Mouse (Mus musculus): ENCODE data around the gene Krt84.
"Not testable (repeated sequence)": the region's sequence is repeated elsewhere in the genome, so short reads cannot be mapped to it uniquely, and the experiment has no call there.

The Krt84 gene

DNA sequence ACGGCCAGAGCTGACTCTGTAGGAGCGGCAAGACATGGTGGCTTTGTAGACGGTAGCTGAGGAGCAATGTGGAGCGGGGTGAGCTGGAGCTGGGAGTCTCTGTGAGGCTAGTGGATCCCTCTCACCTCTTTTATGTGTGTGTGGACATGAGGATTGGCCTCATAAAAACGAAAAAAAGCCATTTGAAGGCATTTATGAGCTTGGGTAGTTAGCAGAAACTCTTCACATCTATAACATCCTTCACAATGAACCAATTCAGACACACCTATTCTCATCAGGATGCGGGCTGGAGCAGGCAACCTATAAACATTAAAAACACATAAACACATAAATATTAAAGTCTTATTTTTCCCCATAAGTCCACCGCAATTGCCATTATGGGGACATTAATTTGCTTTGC lies at the start of gene Krt84:
Gene Krt84 (minus strand): TSS at position 101 of the 400 bp plus-strand sequence.
- DNase-seq = no peak

DNA sequence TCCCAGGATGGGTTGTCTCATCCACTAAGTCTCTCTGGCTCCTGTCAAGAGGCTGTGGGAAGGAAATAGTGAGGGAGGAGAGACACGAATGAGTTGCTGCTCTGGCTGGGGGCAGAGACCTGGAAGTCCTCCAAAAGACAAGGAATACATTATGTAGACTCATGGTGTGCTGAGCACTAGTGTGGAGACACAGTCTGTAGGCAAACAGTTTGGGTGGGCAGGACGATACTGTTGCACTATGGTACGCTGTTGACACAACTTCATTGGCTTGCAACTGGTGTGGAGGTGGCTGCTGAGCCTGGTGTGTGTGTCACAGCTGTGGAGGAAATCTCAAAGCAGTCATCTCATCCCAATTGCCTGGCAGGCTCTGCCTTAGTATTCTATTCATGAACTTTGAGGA lies 49.1 kb upstream of the Krt84 start:
- DNase-seq = peak in 1 of 2 experiments; percentile 0

DNA sequence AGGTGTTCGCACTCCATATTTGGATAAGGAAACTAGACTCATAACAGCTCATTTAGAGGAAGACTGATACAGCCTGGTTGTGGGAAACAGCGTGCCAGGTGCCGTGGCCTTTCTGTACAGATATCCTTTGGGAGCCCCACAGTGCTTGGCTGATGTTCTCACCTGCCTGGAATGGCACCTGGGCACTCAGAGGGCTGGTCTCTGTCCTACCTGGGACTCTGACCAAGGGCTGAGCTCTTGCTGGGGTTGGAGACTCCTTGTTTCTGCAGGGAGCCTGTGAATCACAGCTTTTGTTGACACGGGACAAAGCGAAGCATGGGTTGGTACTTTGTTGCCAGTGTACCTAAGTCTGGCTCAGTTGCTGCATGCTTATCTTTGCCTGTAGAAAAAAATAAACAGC lies 42.9 kb upstream of the Krt84 start:
- DNase-seq = no peak

DNA sequence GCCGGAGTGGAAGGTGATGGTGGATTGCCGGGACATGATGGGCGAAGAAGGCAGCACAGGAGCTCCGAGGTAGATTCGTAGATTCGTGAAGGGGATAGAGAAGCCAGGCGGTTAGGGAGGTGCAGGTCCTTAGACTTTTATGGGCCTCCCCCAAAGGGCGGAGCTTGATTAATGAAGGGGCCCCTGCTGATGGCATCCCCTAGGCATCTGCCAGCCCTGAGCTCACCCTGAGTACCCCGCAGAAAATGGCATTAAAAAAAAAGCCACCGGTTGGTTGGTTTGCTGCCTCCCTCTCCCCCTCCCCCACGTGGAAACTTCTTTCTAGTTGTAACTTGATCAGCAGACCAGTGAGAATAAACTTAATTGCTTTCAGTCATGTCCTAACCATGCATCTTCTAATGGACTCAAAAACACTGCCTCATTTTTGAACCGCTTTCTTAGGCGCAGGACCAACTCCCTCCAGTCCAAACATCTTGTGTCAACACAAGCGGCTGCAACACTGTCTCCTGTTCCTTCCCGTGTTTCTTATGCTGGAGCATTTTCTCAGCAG lies 41.3 kb upstream of the Krt84 start, which contains the start of gene Krt75:
Gene Krt75 (minus strand): TSS at position 109 of the 550 bp plus-strand sequence.
- DNase-seq = peak; percentile 9 to 40

DNA sequence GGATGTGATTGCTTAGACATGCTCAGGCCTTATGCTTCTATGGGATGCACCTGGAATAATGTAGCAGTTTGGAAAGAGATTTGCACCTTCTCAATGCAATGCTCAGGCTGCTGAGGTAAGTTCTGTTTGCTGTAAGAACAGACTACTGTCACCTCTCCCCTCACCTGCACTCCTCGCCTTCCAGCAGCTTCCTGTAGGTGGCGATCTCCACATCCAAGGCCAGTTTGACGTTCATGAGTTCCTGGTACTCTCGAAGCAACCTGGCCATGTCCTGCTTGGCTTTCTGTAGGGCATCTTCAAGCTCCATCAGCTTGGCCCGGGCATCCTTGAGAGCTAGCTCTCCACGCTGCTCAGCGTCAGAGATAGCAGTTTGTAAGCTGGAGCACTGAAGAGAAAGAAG lies 35.2 kb upstream of the Krt84 start:
- DNase-seq = peak; percentile 21 to 35

DNA sequence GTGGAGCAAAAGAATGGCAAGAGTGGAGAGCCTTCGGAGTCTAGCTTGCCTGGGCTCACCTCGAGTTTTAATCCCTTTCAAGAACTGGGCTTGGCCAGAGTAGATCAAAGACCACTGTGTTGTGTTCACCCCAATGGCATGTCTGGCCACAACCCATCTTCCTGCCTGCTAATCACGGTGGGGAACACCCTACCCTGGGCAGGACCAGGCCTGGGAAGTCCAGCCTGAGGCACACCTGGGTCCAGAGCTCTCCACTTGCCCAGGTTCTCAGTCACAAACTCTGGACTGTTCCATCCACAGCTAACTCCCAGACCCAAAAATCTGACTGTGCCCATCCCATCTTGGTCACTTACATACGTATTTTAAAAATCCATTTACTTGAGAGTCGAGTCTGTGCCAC lies 30.2 kb upstream of the Krt84 start, which contains the start of gene Krt90:
Gene Krt90 (minus strand): TSS at position 101 of the 400 bp plus-strand sequence.
- no peak for DNase-seq

DNA sequence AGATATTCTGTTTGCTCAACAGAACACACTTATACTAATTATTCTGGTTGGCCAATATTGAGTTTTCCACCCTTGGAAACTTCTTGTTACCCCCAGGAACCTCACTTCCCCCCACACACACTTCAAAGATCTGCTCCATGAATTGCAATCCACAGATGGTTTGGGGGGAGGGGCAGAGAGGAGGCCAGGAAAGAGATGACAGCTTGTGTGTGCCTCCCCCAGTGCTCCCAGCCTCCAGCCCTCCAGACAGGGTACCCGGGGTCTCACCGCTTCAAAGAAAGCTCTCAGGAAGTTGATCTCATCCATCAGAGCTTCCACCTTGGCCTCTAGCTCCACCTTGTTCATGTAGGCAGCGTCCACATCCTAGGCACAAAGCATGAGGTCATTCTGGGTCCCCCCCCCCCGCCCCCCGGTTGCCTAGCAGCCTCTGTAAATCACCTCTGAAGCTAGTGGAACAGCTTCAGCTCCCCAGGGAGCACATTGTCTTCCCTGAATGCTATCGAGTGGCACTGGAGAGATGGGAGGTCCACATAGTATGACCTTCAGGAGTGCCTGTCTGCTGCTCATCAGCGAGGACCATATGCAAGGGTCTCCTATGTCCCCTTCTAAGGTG lies 25.5 kb upstream of the Krt84 start:
- DNase-seq = no peak

DNA sequence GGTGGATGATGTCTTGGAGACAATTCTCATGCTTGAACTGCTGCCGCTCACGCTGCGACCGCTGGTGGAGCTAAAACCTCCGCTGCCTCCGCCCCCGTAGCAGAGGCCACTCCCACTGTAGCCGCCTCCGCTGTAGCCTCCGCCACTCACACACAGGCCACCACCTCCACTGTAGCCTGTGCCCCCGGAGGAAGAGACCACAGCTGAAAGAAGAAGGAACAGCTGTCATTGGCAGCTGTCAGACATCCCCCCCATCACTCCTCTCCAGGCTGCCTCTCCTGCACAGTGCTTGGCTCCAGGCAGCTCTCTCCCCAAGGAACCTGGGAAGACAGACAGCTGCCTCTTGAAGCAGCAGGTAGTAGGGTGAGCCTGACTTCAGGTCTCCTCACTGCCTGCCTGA lies 20.5 kb upstream of the Krt84 start:
- DNase-seq = peak; percentile 73 to 80

DNA sequence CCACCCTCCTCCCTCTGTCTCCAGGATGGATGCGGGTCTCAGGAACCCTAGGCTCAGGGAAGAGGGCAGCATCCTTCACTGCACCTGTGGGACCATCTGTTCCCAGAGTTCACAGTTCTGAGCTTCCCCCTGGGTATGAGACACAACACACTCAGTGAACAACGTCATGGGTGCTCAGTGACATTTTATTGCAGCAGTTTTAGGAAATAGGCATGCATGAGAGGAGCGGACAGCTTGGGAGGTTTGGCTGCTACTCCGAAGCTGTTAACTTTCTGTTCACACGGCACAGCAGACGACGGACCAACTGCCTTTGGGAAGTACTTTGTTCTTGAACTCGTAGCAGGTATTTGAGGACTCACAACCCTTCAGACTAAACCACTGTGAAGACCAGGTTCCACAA lies 19.6 kb upstream of the Krt84 start:
- DNase-seq = no peak

DNA sequence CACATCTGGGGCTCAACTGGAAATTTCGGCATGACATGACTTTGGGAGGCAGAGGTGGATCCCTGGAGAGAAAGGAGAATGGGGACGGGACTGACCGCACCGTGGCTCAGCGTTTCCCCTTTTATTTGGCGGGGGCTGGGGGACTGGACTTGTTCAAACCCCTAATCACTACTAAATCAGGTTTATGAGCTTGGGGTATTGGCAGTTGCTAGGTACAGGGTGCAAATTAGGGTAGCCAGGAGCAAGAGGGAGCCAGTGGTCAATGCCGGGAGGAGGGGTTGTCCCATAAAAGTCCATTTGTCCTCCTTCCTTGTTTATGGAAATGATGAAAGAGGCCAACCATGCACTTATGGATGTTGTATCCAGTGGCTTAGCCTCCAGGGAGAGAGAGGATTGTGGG lies 17.9 kb upstream of the Krt84 start, which contains the start of gene Krt82:
Gene Krt82 (minus strand): TSS at position 101 of the 400 bp plus-strand sequence.
- no peak for DNase-seq

DNA sequence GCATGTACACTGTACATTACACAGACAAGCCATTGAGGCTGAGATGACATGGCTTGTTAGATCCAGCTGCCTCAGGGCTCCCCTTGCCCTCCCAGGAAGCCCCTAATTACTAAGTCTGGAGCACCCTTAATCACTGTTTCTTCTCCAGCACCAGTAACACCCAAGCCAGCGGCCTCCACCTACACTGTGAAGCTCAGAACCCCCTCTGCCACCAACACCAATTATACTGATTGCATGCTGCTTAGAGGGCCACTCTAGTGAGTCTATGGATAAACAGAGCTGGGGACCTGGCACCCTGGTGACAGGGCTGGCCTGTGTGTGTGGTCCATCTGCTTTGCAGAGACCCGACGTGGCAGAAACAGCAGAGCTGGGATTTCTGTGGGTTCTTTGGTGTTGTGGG lies 11.9 kb upstream of the Krt84 start:
- DNase-seq = no peak

DNA sequence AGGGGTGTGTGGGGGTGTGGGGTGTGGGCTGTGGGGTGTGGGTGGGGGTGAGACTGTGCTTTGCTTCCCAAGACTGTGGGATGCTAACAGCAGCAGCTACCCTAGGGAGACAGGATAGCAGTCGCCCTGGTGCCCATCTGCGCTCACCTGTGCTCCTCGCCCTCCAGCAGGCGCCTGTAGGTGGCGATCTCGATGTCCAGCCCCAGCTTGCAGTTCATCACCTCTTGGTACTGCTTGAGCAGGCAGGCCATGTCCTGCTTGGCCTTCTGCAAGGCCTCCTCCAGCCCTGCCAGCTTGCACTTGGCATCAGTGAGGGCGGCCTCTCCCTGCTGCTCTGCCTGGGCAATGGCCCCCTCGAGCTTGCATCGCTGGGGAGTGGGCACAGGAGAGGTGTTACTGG lies 9.9 kb upstream of the Krt84 start:
- peak; percentile 40 to 53 for DNase-seq

DNA sequence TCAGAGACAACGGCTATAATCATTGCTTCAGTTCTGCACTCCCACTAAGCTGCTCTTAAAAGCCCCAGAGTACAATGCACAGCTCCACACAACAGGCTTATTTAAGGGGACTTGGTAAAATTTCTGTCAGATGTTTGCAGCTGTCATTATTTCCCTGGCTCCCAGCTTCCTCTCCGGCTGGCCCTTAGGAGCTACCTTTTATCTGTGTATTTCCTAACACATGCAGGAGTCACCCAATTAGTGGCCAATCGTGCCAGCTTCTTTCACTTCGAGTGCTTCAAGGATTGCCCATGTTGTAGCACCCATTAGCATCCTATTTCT lies 5.9 kb upstream of the Krt84 start:
- DNase-seq = peak in 1 of 2 experiments; percentile 11

DNA sequence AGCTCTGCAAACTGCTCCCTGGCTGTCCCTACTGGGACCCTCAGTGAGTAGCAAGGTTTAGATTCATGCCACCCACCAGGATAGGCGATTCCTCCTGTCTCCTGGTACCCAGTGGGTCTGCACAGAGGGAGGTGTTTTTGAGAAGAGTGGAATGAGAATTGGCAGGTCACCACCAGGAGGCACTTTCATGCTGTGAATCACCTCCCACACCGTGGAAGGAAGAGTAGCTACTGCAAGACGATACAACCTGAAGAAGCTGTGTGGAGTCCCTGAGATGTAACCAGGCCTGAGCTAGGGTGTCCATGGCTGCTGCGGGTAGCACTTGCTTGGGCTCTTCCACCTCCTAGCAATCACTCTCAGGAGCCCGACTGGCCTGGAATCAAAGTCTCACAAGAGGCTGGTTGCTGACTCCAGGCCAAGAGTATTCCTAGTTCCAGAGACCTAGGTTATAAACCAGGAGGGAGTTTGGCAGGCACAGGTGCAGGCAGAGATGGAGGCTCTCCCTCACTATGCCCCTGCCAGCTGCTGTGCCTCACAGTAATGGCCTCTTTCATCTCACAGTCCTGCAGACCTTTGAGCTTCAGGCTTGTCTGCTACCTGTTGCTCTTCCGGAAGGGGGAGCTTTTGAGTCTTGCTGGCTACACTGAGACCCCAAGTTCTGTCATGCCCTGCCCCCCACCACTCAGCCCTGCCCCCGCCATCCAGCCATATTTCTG lies 5.4 kb upstream of the Krt84 start:
- peak; percentile 28 to 55 for DNase-seq

DNA sequence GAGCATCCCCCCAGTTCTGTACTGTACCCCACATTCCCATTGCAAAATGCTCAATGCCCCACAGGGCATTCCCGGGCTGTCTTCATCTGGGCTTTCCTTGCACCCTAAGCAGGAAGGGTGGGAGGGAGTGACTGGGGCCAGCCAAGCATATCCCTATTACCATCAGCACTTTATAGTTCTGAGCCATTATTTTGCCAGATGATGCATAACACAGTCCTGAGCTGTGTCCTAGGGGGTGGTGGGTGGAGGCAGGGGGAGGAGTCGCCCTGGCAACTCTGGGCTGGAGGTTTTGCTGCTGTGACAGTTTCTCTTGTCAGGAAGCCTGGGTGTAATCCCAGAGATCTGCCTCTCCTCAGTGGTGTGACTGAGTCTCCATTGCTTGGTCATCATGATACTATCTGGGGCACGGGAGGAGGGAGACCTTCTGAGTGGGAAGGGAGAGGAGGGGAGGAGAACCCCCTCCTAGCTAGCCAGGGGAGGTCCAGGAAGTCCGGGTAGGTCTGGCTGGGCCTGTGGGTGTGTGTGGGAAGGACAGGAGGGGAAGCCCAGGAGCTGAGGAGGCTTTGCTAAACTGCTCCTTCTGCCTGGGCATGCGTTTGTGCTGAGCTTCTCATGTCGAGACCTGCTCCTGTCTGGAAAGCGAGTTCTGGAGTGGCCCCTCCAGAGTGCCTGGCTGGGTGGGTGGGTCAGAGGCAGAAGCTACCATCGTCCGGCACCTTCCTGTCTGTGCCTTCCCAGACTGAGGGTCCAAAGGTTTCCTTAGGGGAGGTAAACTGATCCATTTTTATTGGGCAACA lies 3.6 kb upstream of the Krt84 start:
- peak; percentile 15 to 27 for DNase-seq

DNA sequence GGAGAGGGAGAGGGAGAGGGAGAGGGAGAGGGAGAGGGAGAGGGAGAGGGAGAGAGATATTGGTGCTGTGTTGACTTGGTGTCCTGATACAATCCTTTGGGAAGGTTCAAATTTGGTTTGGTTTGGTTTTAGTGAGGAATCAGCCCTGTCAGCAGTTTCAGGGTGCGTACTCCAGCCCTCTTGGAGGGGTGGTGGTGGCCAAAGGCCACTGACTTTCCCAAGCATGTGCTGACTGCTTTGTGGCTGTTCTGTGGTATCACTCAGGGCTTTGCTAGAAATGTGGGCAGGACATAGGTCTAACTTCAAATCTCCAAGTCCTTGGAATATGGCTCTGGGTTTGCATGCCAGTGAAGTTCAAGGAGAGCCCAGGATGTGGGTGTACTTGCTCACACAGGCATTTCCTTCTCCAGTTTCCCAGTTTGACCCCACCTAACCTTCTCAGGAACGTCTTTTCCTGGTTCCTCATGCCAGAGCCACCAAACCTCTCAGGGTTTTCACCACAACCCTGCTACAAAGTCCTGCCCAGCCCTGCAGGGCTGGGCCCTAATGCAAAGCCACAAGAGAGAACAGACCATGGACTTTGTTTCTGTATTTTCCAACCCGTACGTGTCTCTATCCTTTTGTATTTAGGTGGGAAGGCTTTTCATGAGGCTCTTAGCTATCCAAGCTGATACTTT lies 9.9 kb downstream of the Krt84 start:
- no peak for DNase-seq

DNA sequence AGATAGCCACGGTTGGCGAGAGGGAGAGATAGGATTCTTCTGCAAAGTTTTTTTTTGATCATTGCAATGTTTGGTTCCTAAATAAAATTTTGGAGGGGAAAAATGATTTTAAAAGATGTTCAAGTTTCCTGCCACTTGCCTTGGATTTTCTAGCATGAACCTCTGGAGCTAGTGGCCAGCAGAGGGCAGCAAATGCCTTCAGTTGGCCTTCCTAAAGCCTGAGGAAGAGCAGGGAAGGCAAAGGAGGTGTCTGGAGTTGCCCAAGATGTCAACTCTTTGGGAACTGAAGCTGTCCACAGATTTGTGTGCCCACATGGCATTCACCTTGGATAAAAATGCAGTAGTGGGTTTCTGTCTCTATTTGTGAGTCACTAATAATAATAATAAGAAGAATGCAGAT lies 12.8 kb downstream of the Krt84 start:
- DNase-seq = peak; percentile 90

DNA sequence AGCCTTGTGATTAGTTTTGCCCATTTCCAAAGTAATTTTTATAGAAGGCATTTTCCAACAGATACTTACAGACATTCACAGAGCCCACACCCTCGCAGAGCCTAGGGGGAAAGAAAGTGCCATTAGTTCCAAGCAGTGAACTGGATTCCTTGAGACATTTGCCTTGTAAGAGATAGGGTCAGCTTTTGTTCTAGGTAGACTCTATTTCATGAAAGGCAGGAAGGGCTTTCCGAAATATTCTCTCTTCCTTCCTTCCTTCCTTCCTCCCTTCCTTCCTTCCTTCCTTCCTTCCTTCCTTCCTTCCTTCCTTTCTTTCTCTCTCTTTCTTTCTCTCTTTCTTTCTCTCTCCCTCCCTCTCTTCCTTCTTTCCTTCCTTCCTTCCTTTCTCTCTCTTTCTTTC lies 15.5 kb downstream of the Krt84 start, which contains the start of gene Gm49425:
Gene Gm49425 (minus strand): TSS at position 101 of the 400 bp plus-strand sequence.
- DNase-seq = not testable (repeated sequence)

DNA sequence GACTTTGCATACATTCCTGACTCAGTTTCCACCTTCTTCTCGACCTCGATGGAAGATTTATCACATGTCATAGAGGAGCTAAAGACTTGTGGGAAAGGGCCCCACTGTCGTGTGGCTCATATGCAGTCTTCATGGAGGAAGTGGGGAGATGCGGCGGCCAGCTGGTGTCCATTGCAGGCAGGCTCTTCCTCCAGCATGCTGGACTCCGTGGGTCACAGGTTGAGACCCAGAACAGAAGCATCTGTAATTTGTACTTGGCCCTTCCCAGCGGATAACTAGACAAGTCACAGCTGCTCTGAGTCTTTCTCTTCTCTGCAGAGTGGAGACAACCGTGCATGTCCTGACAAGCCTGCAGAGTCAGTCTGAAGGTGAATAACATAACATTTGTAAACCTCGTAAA lies 24.4 kb downstream of the Krt84 start:
- DNase-seq = peak; percentile 44 to 60

DNA sequence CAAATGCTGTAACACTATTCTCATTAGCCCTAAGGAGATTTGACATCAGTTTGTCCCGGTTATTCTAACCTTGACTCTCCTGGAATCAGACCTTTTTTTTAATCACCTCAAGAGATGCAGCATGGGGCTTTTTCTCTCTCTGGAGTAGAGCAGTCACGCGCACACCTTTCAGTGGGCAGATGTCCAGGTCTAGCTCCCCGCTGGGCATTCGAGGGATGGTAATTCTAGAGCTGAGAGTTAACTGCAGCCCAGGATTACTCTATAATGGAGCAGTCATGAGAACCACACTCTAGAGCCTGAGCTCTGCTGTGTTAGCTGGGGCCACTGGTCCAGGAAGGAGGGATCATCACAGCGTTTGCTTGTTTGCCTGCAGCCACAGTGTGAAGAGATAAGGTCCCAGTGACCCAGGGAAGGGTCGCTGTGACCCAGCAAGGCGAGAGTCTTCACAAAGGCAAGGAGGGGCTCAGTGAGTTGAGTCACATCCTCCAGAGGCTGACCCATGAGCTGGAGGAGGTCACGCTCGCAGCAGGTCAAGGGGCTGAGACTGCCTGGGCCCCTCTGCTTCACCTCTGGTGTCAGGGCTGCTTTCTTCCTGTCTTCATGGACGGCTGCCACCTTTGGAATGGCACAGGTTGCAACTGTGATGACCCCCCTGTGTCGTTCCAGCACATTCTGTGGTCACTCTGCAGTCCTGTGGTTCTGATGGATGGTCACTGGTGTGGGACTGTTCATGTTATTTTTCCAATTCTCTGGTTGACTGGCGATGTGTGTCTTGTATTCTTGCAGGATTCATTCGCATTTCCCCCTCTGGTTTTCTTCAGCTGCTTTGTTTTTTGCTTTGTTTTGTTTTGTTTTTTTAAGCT lies 25.5 kb downstream of the Krt84 start:
- peak in 1 of 2 experiments; percentile 12 for DNase-seq

DNA sequence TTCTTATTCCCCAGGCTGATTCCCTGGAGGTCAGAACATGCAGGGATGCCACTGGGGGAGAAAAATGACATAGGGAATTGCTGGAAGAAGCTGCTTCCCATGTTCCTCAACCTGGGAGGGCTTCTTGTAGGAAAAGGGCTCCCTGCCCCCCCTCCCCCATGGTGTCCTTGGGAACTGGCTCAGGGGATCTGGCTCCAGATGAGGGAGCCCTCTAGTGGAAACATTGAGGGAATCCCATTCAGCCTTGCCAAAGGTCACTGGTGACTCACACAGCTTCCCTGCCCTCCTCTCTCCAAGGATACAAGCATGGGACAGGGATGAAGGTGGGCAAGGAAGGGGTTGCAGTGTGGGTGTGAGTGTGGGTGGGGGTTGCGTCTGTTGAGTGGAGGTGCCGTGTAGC lies 35.4 kb downstream of the Krt84 start:
- peak; percentile 29 to 48 for DNase-seq

DNA sequence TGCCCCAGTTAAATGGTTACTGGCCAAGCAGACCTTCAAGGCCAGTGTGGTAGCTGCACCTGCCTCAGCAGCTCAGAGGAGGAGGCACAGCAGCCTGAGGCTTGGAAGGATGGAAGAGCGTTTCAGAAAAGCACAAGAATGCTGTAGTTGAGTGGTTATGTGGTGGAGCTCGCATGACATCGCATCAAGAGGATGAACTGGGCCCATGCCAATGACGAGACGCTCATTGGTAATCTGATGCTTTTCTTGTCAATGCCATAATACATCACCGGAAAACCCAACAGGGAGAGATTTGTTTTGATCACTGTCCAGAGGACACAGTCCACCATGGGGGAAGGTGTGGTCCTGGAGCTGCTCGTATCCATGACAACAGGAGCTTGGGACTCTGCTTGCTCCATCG lies 37.4 kb downstream of the Krt84 start:
- no peak for DNase-seq

All from kidney, postnatal 4 days (tissue).